Mouse (Mus musculus) hindbrain, embryonic 11.5 days (tissue): ENCODE results near the gene Hils1. TPM values are rescaled to one million over a fixed set of nuclear protein-coding genes. Genes with fewer than 3 reads are reported as not detected.

Experiments
- ATAC-seq: fragments of 200-750 bp; cut with Nextera tagmentation; 2 replicates; pipeline ENCODE4 v1.8.0; 2017; ENCODE audit warnings: mild to moderate bottlenecking, moderate TSS enrichment, moderate library complexity; ENCODE audit not compliant: low FRiP score
- DNase-seq: peaks from one replicate; pipeline ENCODE4 v3.0.0-alpha.2; 2015; ENCODE audit warnings: low spot score
- H3K27ac ChIP-seq: fragments of 300-500 bp; sonication (generic); 2 replicates; pipeline ENCODE4 v1.5.1; 2014; ENCODE audit warnings: mild to moderate bottlenecking, low read depth, low read length
- H3K27me3 ChIP-seq: fragments of 300-500 bp; sonication (generic); 2 replicates; pipeline ENCODE4 v1.6.1; 2014; ENCODE audit warnings: mild to moderate bottlenecking, low read length, moderate library complexity, mixed read lengths; ENCODE audit not compliant: control insufficient read depth, insufficient read depth
- H3K36me3 ChIP-seq: fragments of 300-500 bp; sonication (generic); 2 replicates; pipeline ENCODE4 v1.6.1; 2014; ENCODE audit warnings: mild to moderate bottlenecking, low read length, moderate library complexity, mixed read lengths; ENCODE audit not compliant: control insufficient read depth, insufficient read depth
- H3K4me1 ChIP-seq: fragments of 300-500 bp; sonication (generic); replicated peaks from 2 replicates; pipeline ENCODE4 v1.6.1; 2014; ENCODE audit warnings: low read length, mixed read lengths; ENCODE audit not compliant: control insufficient read depth, insufficient read depth
- H3K4me2 ChIP-seq: fragments of 300-500 bp; sonication (generic); replicated peaks from 2 replicates; pipeline ENCODE4 v1.6.1; 2014; ENCODE audit warnings: mild to moderate bottlenecking, low read depth, low read length
- H3K4me3 ChIP-seq: fragments of 300-500 bp; sonication (generic); 2 replicates; pipeline ENCODE4 v1.5.1; 2014; ENCODE audit warnings: low read depth, low read length
- H3K9ac ChIP-seq: fragments of 300-500 bp; sonication (generic); 2 replicates; pipeline ENCODE4 v1.6.1; 2014; ENCODE audit warnings: low read depth, low read length
- H3K9me3 ChIP-seq: fragments of 300-500 bp; sonication (generic); 2 replicates; pipeline ENCODE4 v1.6.1; 2016; ENCODE audit warnings: low read length; ENCODE audit not compliant: control insufficient read depth
- WGBS: fragments of 180-500 bp; shearing (Covaris S2); extraction: QIAGEN DNeasy Blood & Tissue Kit; methylation state at CpG from one replicate; pipeline ENCODE4 v1.1.7; 2014; 5-methylcytosine and 5-hydroxymethylcytosine counted together
- polyA plus RNA-seq: library from polyadenylated mRNA; unstranded; fragments of >200 nt; fragmentation: Nextera tagmentation; extraction: Ambion mirVana; gene quantifications from 2 replicates; pipeline ENCODE4 v1.2.1, GENCODE M21; 2014

Hils1 gene
- polyA plus RNA-seq, 1 experiment from 2014 or later: not detected

- Histone ChIP-seq H3K27ac (no peak overlapping the region), H3K27me3 (no peaks in the 10 kb centered on the region), H3K9me3 (no peaks in the 10 kb centered on the region)
Measured at GRCm38 (mm10) chr11:94974951-94975350, 7.6 kb downstream of the Hils1 start.

GRCm38 (mm10) chr11:94976199-94976598 is 8.8 kb downstream of the Hils1 start, which contains the start of gene Sgca:
Gene Sgca, minus strand, starts transcription at chr11:94976327.
- Histone ChIP-seq H3K27ac (no peak within 1 kb of the TSS), H3K4me2 (no peak within 1 kb of the TSS), H3K9ac (no peak within 1 kb of the TSS), H3K27me3 (no peaks in the 10 kb centered on the region), H3K4me3 (no peak within 1 kb of the TSS), H3K9me3 (no peaks in the 10 kb centered on the region), H3K4me1 (no peaks in the 10 kb centered on the region; the same call in 1 of the 2 replicates), H3K36me3 (no peaks in the 10 kb centered on the region)
- ATAC-seq (no peak), DNase-seq (no peak)
- 77% methylated on average over 5 of the region's 5 CpGs for WGBS

More at GRCm38 (mm10) chr11:94974951-94975350, 7.6 kb downstream of the Hils1 start:
- DNase-seq (no peak), ATAC-seq (no peak)
- no peaks in the 10 kb centered on the region for H3K36me3 ChIP-seq
- no peak overlapping the region for H3K9ac ChIP-seq
- H3K4me1 ChIP-seq: no peaks in the 10 kb centered on the region; the same call in 1 of the 2 replicates
- H3K4me2 ChIP-seq: no peak overlapping the region
- no peak overlapping the region for H3K4me3 ChIP-seq
- WGBS: 91% methylated on average over 2 of the region's 2 CpGs

GRCm38 (mm10) chr11:94978178-94978915 is 11.0 kb downstream of the Hils1 start:
- Histone ChIP-seq H3K27me3 (no peaks in the 10 kb centered on the region), H3K9ac (peak overlapping the region; percentile 54), H3K27ac (peak overlapping the region; percentile 86), H3K36me3 (no peaks in the 10 kb centered on the region), H3K9me3 (no peaks in the 10 kb centered on the region), H3K4me1 (no peaks in the 10 kb centered on the region; the same call in 1 of the 2 replicates), H3K4me2 (peak overlapping the region; percentile 25), H3K4me3 (peak overlapping the region; percentile 14; the same call in 1 of the 2 replicates)
- WGBS: 50% methylated on average over 9 of the region's 9 CpGs
- ATAC-seq (peak; percentile 79), DNase-seq (no peak)

- DNase-seq: peak; percentile 98
- Histone ChIP-seq H3K36me3 (no peaks in the 10 kb centered on the region), H3K4me1 (no peaks in the 10 kb centered on the region; the same call in 1 of the 2 replicates), H3K27ac (peak overlapping the region; percentile 86), H3K27me3 (no peaks in the 10 kb centered on the region), H3K4me2 (peak overlapping the region; percentile 25), H3K4me3 (peak overlapping the region; percentile 14; the same call in 1 of the 2 replicates), H3K9me3 (no peaks in the 10 kb centered on the region), H3K9ac (peak overlapping the region; percentile 54)
- ATAC-seq: peak; percentile 92
- WGBS: 0% methylated on average over 20 of the region's 20 CpGs
Measured at GRCm38 (mm10) chr11:94978947-94979346, 11.6 kb downstream of the Hils1 start.

- peak; percentile 29; the same call in 1 of the 2 replicates for ATAC-seq
- Histone ChIP-seq H3K27me3 (no peaks in the 10 kb centered on the region), H3K9ac (peak overlapping the region; percentile 54; the same call in 1 of the 2 replicates), H3K27ac (peak overlapping the region; percentile 4; the same call in 1 of the 2 replicates), H3K4me3 (no peak overlapping the region), H3K36me3 (no peaks in the 10 kb centered on the region), H3K9me3 (no peaks in the 10 kb centered on the region), H3K4me2 (peak overlapping the region; percentile 25; the same call in 1 of the 2 replicates), H3K4me1 (no peaks in the 10 kb centered on the region; the same call in 1 of the 2 replicates)
- 76% methylated on average over 11 of the region's 11 CpGs for WGBS
- no peak for DNase-seq
Measured at GRCm38 (mm10) chr11:94979462-94980179, 12.2 kb downstream of the Hils1 start.

GRCm38 (mm10) chr11:94985140-94985539 is 17.7 kb downstream of the Hils1 start:
- H3K9ac ChIP-seq: no peak overlapping the region

GRCm38 (mm10) chr11:94985822-94986221 is 18.4 kb downstream of the Hils1 start:
- no peak overlapping the region for H3K9ac ChIP-seq
- no peak overlapping the region for H3K4me3 ChIP-seq
- H3K9me3 ChIP-seq: no peaks in the 10 kb centered on the region
- H3K4me1 ChIP-seq: peaks cover 9% of the 10 kb centered on the region
- no peaks in the 10 kb centered on the region for H3K27me3 ChIP-seq
- no peaks in the 10 kb centered on the region for H3K36me3 ChIP-seq
- no peak for ATAC-seq
- WGBS: 75% methylated on average over 5 of the region's 5 CpGs
- H3K4me2 ChIP-seq: no peak overlapping the region
- H3K27ac ChIP-seq: no peak overlapping the region
- DNase-seq: no peak

More at GRCm38 (mm10) chr11:94985140-94985539, 17.7 kb downstream of the Hils1 start:
- WGBS: 48% methylated on average over 1 of the region's 1 CpGs
- Histone ChIP-seq H3K4me1 (peaks cover 7% of the 10 kb centered on the region), H3K9me3 (no peaks in the 10 kb centered on the region), H3K4me3 (no peak overlapping the region), H3K27me3 (no peaks in the 10 kb centered on the region), H3K36me3 (no peaks in the 10 kb centered on the region), H3K4me2 (no peak overlapping the region), H3K27ac (no peak overlapping the region)
- ATAC-seq (no peak), DNase-seq (no peak)

GRCm38 (mm10) chr11:94986435-94986834 is 19.0 kb downstream of the Hils1 start:
- Histone ChIP-seq H3K27me3 (no peaks in the 10 kb centered on the region), H3K9ac (no peak overlapping the region), H3K36me3 (no peaks in the 10 kb centered on the region), H3K4me1 (peaks cover 9% of the 10 kb centered on the region), H3K4me3 (no peak overlapping the region), H3K4me2 (no peak overlapping the region), H3K9me3 (no peaks in the 10 kb centered on the region), H3K27ac (no peak overlapping the region)
- 76% methylated on average over 2 of the region's 2 CpGs for WGBS
- ATAC-seq (no peak), DNase-seq (no peak)
